Mouse (Mus musculus): ENCODE data around the gene Arhgdia. TPM values are rescaled to one million over a fixed set of nuclear protein-coding genes. Genes with fewer than 3 reads are reported as not detected.

Gene Arhgdia
- polyA plus RNA-seq, 1 experiment from 2014 or later, result 444 TPM

DNA sequence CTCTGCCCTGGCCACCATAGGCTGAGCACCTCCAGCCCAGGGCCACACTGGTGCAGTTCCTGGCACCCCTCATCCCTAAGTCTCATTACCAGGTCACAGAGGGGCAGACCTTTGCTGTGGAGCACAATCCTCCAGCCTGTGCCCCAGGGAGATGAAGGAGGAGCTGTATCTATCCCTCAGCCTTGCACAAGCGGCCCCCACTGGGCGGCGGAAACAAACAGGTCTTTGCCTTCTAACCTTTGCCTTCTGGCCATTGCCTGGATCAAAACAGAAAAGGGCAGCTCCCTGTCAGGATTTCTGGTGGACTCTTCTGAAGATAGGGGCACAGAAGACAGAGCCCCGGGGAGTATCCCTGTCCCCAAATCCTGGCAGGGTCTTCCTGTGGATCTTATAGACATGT lies 52.5 kb downstream of the Arhgdia start:
- no peak for DNase-seq (ENCODE audit: low spot score)
- no peak overlapping the region for H3K4me2 ChIP-seq (ENCODE audit: low read length)
- no peaks in the 10 kb centered on the region for H3K9me3 ChIP-seq (replicated peaks; ENCODE audit: low read length)
- TF ChIP-seq CTCF (IDR thresholded peaks at IDR 0.05; ENCODE audit: low read depth), result no peak
- H3K9ac ChIP-seq (ENCODE audit: low read depth, low read length), result no peak overlapping the region
- WGBS, result 76% methylated on average over 4 of the region's 4 CpGs
- H3K4me3 ChIP-seq (replicated peaks; ENCODE audit: low read depth, low read length), result no peak overlapping the region
- ATAC-seq (replicated peaks; ENCODE audit: low FRiP score, low read depth), result no peak
- peaks cover 11% of the 10 kb centered on the region for H3K4me1 ChIP-seq (replicated peaks; ENCODE audit: insufficient read depth, low read length)
- no peaks in the 10 kb centered on the region for H3K36me3 ChIP-seq (ENCODE audit: insufficient read depth, low read length)
- no peak overlapping the region for H3K27ac ChIP-seq
- peaks cover 24% of the 10 kb centered on the region for H3K27me3 ChIP-seq (ENCODE audit: insufficient read depth, low read length)

Small RNAs within 50 kb of the gene (microRNA-seq; reads per million reads assigned to microRNA genes)
- 0.80 reads per million for gene Mir6936

Other genes starting within 250 kb of the Arhgdia start
- gene Actg1, start 233.1 kb downstream of the Arhgdia start, polyA plus RNA-seq (2015; fragmentation: Nextera tagmentation; extraction: Ambion mirVana), result 2,251 and 2,404 TPM in 2 replicates
- gene Fscn2, start 220.1 kb downstream of the Arhgdia start, polyA plus RNA-seq (2015; fragmentation: Nextera tagmentation; extraction: Ambion mirVana), result 1.3 and 1.5 TPM in 2 replicates
- gene Faap100, start 202.9 kb downstream of the Arhgdia start, polyA plus RNA-seq (2015; fragmentation: Nextera tagmentation; extraction: Ambion mirVana), result 21.9 and 26.6 TPM in 2 replicates
- gene Nploc4, start 143.9 kb downstream of the Arhgdia start, polyA plus RNA-seq (2015; fragmentation: Nextera tagmentation; extraction: Ambion mirVana), result 21.0 and 23.3 TPM in 2 replicates
- not detected in 2 replicates for gene Tspan10, start 139.0 kb downstream of the Arhgdia start, polyA plus RNA-seq (2015; fragmentation: Nextera tagmentation; extraction: Ambion mirVana)
- gene Pde6g, start 128.1 kb downstream of the Arhgdia start, polyA plus RNA-seq (2015; fragmentation: Nextera tagmentation; extraction: Ambion mirVana), result 0.17 and 0.36 TPM in 2 replicates
- gene Oxld1, start 123.6 kb downstream of the Arhgdia start, polyA plus RNA-seq (2015; fragmentation: Nextera tagmentation; extraction: Ambion mirVana), result 24.3 and 30.3 TPM in 2 replicates
- gene Ccdc137, start 123.5 kb downstream of the Arhgdia start, polyA plus RNA-seq (2015; fragmentation: Nextera tagmentation; extraction: Ambion mirVana), result 26.3 and 29.5 TPM in 2 replicates
- 32.7 and 35.1 TPM in 2 replicates for gene Arl16, start 114.0 kb downstream of the Arhgdia start, polyA plus RNA-seq (2015; fragmentation: Nextera tagmentation; extraction: Ambion mirVana)
- gene Mrpl12, start 97.0 kb downstream of the Arhgdia start, polyA plus RNA-seq (2015; fragmentation: Nextera tagmentation; extraction: Ambion mirVana), result 218 and 224 TPM in 2 replicates
- 121 and 132 TPM in 2 replicates for gene Slc25a10, start 89.8 kb downstream of the Arhgdia start, polyA plus RNA-seq (2015; fragmentation: Nextera tagmentation; extraction: Ambion mirVana)
- gene Gcgr, start 50.9 kb downstream of the Arhgdia start, polyA plus RNA-seq (2015; fragmentation: Nextera tagmentation; extraction: Ambion mirVana), result 6.6 and 7.0 TPM in 2 replicates
- 218 and 227 TPM in 2 replicates for gene Mcrip1, start 31.9 kb downstream of the Arhgdia start, polyA plus RNA-seq (2015; fragmentation: Nextera tagmentation; extraction: Ambion mirVana)
- gene Ppp1r27, start 30.5 kb downstream of the Arhgdia start, polyA plus RNA-seq (2015; fragmentation: Nextera tagmentation; extraction: Ambion mirVana), result 0.30 TPM in 1 of 2 replicates, not detected in the other
- 635 and 676 TPM in 2 replicates for gene P4hb, start 8.4 kb downstream of the Arhgdia start, polyA plus RNA-seq (2015; fragmentation: Nextera tagmentation; extraction: Ambion mirVana)
- gene Alyref, start 16.7 kb upstream of the Arhgdia start, polyA plus RNA-seq (2015; fragmentation: Nextera tagmentation; extraction: Ambion mirVana), result 341 and 361 TPM in 2 replicates
- gene Anapc11, start 16.8 kb upstream of the Arhgdia start, polyA plus RNA-seq (2015; fragmentation: Nextera tagmentation; extraction: Ambion mirVana), result 159 and 168 TPM in 2 replicates
- 48.0 and 51.4 TPM in 2 replicates for gene Npb, start 26.9 kb upstream of the Arhgdia start, polyA plus RNA-seq (2015; fragmentation: Nextera tagmentation; extraction: Ambion mirVana)
- gene Pcyt2, start 36.3 kb upstream of the Arhgdia start, polyA plus RNA-seq (2015; fragmentation: Nextera tagmentation; extraction: Ambion mirVana), result 116 and 118 TPM in 2 replicates
- 38.8 and 41.6 TPM in 2 replicates for gene Sirt7, start 43.6 kb upstream of the Arhgdia start, polyA plus RNA-seq (2015; fragmentation: Nextera tagmentation; extraction: Ambion mirVana)
- 26.5 and 27.4 TPM in 2 replicates for gene Mafg, start 52.0 kb upstream of the Arhgdia start, polyA plus RNA-seq (2015; fragmentation: Nextera tagmentation; extraction: Ambion mirVana)
- 12.2 and 13.9 TPM in 2 replicates for gene Pycr1, start 62.1 kb upstream of the Arhgdia start, polyA plus RNA-seq (2015; fragmentation: Nextera tagmentation; extraction: Ambion mirVana)
- gene Myadml2, start 66.5 kb upstream of the Arhgdia start, polyA plus RNA-seq (2015; fragmentation: Nextera tagmentation; extraction: Ambion mirVana), result 0.24 and 0.28 TPM in 2 replicates
- gene Notum, start 79.6 kb upstream of the Arhgdia start, polyA plus RNA-seq (2015; fragmentation: Nextera tagmentation; extraction: Ambion mirVana), result 5.3 and 7.4 TPM in 2 replicates
- gene Aspscr1, start 91.3 kb upstream of the Arhgdia start, polyA plus RNA-seq (2015; fragmentation: Nextera tagmentation; extraction: Ambion mirVana), result 122 TPM in 2 replicates
- gene Cenpx, start 132.1 kb upstream of the Arhgdia start, polyA plus RNA-seq (2015; fragmentation: Nextera tagmentation; extraction: Ambion mirVana), result 160 and 174 TPM in 2 replicates
- 31.3 and 33.5 TPM in 2 replicates for gene Lrrc45, start 132.3 kb upstream of the Arhgdia start, polyA plus RNA-seq (2015; fragmentation: Nextera tagmentation; extraction: Ambion mirVana)
- gene Rac3, start 139.8 kb upstream of the Arhgdia start, polyA plus RNA-seq (2015; fragmentation: Nextera tagmentation; extraction: Ambion mirVana), result 23.4 and 23.7 TPM in 2 replicates
- gene Dcxr, start 145.7 kb upstream of the Arhgdia start, polyA plus RNA-seq (2015; fragmentation: Nextera tagmentation; extraction: Ambion mirVana), result 112 and 123 TPM in 2 replicates
- 1.8 and 3.6 TPM in 2 replicates for gene Cbr2, start 150.5 kb upstream of the Arhgdia start, polyA plus RNA-seq (2015; fragmentation: Nextera tagmentation; extraction: Ambion mirVana)
- gene Hmga1b, start 181.2 kb upstream of the Arhgdia start, polyA plus RNA-seq (2015; fragmentation: Nextera tagmentation; extraction: Ambion mirVana), result 2.6 and 4.5 TPM in 2 replicates
- gene Rfng, start 202.6 kb upstream of the Arhgdia start, polyA plus RNA-seq (2015; fragmentation: Nextera tagmentation; extraction: Ambion mirVana), result 32.4 and 32.6 TPM in 2 replicates
- gene Gps1, start 202.6 kb upstream of the Arhgdia start, polyA plus RNA-seq (2015; fragmentation: Nextera tagmentation; extraction: Ambion mirVana), result 158 and 170 TPM in 2 replicates
- 66.0 and 73.0 TPM in 2 replicates for gene Dus1l, start 214.8 kb upstream of the Arhgdia start, polyA plus RNA-seq (2015; fragmentation: Nextera tagmentation; extraction: Ambion mirVana)
- 19.8 and 19.9 TPM in 2 replicates for gene Fasn, start 242.9 kb upstream of the Arhgdia start, polyA plus RNA-seq (2015; fragmentation: Nextera tagmentation; extraction: Ambion mirVana)